Mouse (Mus musculus): ENCODE data around the gene Arfgap2. TPM values are rescaled to one million over a fixed set of nuclear protein-coding genes. Genes with fewer than 3 reads are reported as not detected.

The Arfgap2 gene
- polyA plus RNA-seq (2012): 54.8 and 58.0 TPM in 2 replicates

DNA sequence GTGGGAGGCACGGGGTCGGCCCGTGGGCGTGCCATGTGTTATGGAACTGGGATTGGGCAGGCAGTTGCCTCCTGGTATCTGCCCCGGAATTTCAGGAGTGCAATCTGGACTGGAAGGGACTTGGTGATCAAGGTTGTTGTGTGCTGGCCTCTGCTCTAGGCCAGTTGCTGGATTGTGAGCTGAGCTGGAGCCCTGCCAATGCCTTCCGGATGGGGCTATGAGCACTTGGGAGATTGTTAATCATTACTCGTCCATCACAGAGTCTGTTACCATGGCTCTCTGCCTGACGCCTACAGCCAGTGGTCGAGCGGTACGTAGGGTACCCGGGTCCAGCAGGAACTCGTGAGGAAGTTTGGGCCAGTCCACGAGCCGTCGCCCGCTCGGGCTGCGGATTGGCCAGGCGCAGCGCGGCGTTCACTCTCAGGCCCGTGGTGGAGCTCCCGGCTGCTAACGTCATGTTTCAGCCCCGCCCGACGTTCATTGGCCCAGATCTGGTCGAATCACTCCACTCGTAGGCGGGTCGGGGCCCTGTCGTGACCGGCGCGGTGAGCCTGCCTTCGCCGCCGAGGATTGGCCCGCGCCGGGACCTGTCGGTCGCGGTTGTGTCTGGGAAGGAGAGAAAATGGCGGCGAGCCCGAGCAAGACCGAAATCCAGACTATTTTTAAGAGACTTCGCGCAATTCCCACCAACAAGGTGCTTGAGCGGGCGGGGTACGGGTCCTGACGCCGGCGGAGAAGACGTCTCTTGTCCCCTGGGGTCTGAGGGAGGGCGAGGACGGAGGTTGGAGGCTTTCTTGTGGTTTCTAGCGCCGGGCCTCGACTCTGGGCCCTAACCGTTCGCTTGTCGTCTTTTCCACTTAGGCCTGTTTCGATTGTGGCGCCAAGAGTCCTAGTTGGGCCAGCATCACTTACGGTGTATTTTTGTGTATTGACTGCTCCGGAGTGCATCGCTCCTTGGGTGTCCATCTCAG lies at the start of gene Arfgap2:
Gene Arfgap2, plus strand, starts transcription at position 264 of the 971 bp plus-strand sequence.
- TF ChIP-seq GATA1 (IDR thresholded peaks at IDR 0.05; ENCODE audit: low read length): no peak

DNA sequence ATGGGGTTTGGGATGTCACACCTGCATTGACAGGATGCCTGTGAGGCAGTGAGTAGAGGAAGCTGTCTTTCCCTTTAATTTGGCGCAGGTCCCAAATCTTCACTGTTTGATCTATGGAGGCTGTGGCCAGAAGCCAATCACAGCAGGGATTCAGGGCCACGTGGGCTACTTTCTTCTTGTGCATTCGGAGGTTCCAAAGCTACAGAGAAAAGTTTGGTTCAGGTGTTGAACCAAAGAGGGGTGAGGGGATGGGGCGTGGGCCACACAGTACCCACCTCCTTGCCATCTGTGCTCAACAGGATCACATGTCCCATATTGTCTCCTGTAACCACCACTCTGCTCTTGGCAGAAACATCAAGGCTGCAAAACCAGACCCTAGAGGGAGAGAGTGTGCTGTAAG lies 47.7 kb upstream of the Arfgap2 start:
- no peak for TF ChIP-seq GATA1 (IDR thresholded peaks at IDR 0.05; ENCODE audit: low read length)

DNA sequence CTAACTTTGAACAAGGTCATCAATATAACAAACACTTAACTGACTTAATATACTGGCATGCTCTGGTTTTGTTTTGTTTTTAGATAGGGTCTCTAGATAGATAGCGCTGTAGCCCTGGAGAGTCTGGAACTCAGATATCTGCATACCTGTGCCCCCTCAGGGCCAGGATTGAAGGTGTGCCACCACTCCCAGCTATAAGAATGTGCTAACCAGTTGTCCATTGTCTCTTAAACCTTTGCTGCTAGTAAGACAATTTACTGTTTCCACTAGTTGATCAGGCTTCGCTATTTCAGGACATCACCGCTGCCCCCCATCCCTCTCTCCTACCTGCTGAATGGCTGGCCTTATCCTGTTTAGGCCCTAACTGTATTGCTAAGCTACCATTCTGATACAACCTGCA lies 44.3 kb upstream of the Arfgap2 start:
- TF ChIP-seq GATA1 (IDR thresholded peaks at IDR 0.05; ENCODE audit: low read length): no peak

DNA sequence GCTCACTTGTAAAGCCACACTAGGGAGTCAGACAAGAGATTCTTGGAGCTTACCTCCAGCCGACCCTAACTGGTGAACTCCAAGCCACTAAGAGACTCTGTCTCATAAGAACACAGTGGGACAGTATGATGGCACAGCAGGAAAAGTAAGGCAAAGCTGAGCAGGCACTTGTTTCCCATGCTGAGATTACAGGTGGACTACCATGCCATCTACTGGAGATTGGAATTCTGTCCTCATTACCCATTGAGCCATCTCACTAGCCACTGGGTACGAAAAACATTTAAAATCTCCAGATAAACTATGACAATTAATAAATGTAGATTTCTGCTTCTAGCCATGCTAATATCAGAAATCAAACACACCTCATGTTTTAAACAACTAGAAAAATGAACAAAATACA lies 41.2 kb upstream of the Arfgap2 start:
- TF ChIP-seq GATA1 (IDR thresholded peaks at IDR 0.05; ENCODE audit: low read length): no peak

DNA sequence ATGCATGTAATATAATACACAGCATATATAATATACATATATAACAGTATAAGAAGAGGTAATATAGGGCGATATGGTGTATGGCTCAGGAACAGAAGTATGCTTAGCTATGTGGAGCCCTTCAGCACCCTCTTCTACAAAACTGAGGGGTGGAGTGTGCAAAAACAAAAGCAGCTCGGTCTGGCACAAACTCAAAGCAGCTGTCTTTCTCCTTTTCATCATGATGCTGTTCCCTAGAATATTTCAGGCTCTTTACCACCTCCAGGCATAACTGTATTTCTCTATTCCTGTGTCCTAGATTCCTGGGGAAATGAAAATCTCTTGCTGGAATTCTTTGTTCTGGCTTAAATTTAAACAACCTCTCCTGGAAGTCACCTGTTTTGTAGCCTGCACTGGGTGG lies 35.0 kb upstream of the Arfgap2 start:
- no peak for TF ChIP-seq GATA1 (IDR thresholded peaks at IDR 0.05; ENCODE audit: low read length)

DNA sequence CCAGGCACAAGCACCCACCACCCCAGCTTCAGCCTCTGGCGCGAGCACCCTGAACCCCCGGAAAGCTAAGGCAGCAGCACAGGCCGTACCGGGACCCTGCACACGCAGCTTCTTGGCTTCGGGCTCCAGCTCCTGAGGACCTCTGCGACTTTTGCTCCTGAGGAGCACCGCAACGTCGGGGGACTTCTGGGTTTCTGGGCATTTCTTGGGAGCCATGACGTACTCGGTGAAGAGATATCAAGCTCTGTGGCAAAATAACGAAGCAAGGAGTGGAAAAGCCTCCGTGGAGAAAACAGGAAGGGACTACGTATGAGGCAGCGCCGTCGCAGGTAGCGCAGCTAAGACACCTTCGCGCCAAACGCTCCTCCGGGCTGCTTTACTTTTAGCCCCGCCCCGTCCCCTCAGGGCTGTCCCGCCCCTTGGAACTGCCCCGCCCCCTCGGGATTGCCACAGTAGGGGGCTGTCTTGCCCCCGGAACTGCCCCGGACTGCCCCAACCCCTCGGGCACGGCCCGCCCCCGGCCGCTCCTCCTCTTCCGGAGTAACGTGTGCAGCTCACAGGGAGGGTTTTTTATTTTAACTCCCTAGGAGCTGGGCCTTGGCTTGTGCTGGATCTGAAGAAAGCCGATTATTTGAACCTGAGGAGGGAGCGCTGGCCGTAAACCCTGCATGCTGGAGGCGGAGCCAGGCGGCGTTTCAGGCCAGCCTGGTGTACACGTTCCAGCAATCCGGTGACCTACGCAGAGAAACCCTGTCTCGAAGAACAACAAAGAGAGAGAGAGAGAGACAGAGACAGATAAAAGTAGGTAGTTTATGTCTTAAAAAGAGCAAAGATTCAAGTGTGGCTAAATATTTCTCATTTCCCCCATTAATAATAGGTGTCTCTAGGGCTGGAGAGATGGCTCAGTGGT lies 27.9 kb upstream of the Arfgap2 start, which contains the start of gene Ddb2:
Gene Ddb2, minus strand, starts transcription at position 382 of the 910 bp plus-strand sequence.
- TF ChIP-seq GATA1 (IDR thresholded peaks at IDR 0.05; ENCODE audit: low read length): no peak

DNA sequence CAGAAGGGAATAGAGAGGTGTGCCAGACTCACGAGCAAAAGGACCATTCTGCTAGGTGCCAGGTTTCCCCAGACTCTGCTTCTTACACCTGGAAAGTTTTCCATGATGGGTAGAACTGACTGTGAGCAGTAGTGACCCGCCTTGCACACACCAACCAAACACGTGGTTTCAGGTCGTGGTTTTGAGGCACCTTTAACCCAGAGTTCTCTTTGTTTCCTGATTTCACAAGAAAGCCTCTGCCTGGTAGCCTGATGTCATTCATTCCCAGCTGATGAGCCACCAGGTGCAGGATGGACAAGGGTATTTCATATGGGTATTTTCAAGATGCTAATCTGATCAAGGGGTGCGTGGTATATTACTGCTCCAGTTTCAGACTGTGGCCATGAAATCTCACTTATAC lies 22.2 kb upstream of the Arfgap2 start:
- no peak for TF ChIP-seq GATA1 (IDR thresholded peaks at IDR 0.05; ENCODE audit: low read length)

DNA sequence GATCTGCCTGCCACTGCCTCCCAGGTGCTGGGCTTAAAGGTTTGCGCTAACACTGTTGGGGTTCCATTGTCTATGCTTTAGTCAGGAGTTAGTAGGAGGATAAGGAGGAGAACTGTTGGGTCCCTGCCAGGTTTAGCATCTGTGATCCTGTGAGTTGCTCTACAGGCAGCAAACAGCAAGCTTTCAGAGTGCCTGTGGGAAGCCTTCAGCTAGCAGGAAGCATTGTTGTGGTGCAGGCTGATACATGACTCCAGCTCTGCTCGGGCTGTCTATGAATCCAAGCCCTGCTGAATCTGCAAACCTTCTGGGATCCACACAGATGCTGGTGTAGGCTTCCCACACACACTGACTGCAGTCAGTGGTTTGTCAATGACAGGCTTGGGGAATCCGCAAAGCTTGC lies 21.4 kb upstream of the Arfgap2 start:
- TF ChIP-seq GATA1 (IDR thresholded peaks at IDR 0.05; ENCODE audit: low read length): no peak

DNA sequence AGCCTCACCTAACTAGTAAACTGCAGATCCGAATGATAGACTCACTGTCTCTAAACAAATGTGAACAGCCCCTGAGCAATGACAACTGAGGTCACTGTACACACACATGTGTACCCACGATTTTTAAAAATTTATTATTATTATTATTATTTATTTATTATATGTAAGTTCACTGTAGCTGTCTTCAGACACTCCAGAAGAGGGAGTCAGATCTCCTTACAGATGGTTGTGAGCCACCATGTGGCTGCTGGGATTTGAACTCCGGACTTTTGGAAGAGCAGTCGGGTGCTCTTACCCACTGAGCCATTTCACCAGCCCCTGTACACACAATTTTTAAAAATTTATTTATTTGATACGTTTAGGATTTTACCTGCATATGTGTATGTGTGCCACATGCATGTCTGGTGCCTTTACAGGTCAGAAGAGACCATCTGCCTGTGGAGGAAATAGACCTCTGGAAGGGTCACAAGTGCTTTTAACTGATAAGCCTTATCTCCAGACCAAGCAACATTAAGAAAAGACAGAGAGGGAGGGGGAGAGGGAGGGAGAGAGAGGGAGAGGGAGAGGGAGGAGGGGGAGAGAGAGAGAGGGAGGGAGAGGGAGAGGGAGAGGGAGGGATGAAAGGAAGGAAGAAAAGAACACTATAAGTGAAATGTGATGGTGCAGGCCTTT lies 20.1 kb upstream of the Arfgap2 start:
- no peak for TF ChIP-seq GATA1 (IDR thresholded peaks at IDR 0.05; ENCODE audit: low read length)

DNA sequence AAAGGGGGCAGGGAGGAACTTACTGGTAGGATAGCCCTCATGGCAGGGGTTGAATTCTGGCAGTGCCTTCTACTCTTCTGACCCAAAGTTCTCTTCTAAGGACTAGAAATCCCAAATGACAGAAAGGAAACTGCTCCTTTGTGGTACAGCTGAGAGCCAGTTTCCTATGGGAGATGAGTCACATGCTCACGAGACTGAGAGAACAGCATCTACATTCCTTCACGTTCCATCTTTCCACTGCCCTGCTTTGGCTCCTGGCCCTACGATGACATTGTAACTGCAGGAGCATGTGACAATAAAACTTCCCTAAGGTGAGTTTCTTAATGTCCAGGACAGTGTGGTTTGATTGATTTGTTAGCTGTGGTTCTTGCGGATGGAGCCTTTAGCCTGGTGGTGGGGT lies 16.4 kb upstream of the Arfgap2 start:
- TF ChIP-seq GATA1 (IDR thresholded peaks at IDR 0.05; ENCODE audit: low read length): no peak

DNA sequence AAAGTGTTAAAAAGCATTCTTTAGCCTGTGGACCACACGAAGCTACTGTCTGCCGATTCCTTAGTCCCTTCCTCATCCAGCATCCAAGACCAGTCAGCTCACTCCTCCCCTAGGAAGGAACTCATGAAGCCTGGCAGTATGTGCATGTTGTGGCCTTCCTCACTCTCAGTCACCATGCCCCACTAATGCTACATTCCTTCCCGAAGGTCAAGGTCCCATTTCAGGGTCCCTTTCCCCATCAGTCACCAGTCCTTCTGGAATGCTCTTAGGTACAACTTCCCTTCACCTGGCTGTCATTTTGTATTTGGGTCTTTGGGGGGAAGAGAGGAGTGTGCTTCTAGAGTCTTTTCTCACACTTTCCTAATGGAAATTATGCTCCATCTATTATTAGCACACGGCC lies 12.8 kb upstream of the Arfgap2 start:
- no peak for TF ChIP-seq GATA1 (IDR thresholded peaks at IDR 0.05; ENCODE audit: low read length)

DNA sequence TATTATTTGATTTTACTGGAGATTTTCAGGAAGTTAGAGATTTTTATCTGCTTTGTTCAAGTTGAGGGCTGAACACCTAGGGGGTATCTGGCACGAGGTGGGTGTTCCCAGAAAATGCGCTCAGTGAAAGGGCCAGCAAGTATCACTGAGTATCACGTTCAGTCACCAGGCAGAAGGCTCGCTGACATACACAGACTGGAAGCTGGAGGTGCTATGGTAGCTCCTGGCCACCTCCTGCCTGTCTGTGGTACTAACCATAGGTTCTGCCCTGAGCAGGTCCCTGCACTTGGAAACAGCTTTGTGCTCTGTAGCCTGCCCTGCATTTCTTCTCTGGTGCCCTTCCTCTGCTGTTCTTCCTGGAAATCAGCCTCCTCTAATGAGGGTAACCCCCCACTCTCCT lies 12.3 kb upstream of the Arfgap2 start:
- no peak for TF ChIP-seq GATA1 (IDR thresholded peaks at IDR 0.05; ENCODE audit: low read length)

DNA sequence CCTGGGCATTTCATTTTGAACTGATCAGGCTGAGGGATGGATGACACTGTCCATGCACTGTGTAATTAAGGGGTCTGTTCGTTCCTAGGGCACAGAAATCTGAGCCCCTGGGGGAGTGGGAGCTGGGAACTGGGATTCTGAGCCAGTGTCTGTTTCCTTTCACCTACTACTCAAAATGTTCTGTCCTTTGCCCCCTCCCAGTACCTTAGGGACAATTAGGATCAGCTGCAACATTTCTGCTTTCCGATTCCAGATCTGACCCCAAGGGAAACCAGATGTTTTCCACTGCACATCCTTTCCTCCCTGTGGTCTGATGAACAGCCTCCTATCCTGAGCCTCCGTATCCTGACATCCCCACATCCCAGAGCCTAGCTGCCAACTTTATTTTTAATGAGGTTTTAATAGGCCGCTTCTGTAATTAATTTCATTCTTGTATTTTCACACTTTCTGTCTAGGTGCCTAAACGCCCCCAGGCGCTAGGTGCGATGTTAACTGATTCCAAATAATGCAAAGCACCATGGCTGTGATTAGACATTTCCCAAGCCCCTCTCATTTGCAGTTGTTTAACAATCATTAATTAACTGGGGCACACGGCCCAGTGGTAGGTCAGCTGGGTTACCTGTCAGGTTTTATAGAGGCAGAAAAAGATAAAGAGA lies 9.9 kb upstream of the Arfgap2 start:
- TF ChIP-seq GATA1 (IDR thresholded peaks at IDR 0.05; ENCODE audit: low read length): no peak

DNA sequence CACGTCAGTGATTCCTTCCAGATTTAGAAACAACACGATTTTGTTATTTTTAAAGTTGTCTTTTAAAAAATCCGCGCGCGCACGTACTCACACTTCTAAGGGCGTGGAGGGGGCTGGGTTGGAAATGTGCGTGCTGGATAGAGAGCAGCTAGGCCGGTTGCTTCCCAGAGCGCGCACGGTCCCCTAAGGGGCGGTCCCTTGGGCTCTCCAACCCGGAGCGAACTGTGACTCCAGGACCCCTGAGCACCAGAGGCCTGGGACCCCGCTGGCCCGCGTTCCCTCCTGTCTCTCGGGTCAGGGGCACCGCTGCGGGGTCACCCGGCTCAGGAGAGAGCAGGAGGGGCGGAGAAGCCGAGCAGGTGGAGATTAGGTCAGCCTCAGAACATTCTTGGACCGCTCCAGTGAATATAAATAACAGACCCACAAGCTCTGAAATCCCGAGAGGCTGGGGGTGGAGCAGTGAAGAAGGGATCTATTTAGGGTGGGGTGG lies 9.1 kb upstream of the Arfgap2 start, which contains the start of gene Pacsin3:
Gene Pacsin3, plus strand, starts transcription at position 294 of the 490 bp plus-strand sequence.
- TF ChIP-seq GATA1 (IDR thresholded peaks at IDR 0.05; ENCODE audit: low read length): no peak

All from G1E-ER4 (cell line).